In genomic region chr2:155671236-155671635, GRCm38 (mm10) we compare ENCODE assay signal across 12 mouse cellular contexts. TPM values are rescaled to one million over a fixed set of nuclear protein-coding genes. Genes with fewer than 3 reads are reported as not detected.
A peak's percentile ranks its signal among the peaks of the same experiment; 100 is the strongest.
DNase-seq lines count a peak whose midpoint lies in the region; ATAC-seq and TF ChIP-seq lines count a peak whose summit lies in the region.
"Had no signal": no experiment of that assay in that cellular context is flagged by ENCODE, and none has a peak within 500 bp of the region (broad histone marks: within the 10 kb centered on the region; RNA-seq: fewer than 3 reads in every experiment).

No protein-coding gene starts in this region.

- no peak overlapping the region for H3K4me2 ChIP-seq in kidney, embryonic 14.5 days (replicated peaks; ENCODE audit: low read depth, low read length)
- H3K4me2 ChIP-seq in midbrain, embryonic 14.5 days (ENCODE audit: low read length), result no peak overlapping the region
- no peak overlapping the region for H3K4me2 ChIP-seq in midbrain, embryonic 16.5 days (ENCODE audit: low read length)
- H3K4me2 ChIP-seq in forebrain, embryonic 16.5 days (ENCODE audit: low read length), result no peak overlapping the region

- WGBS in cerebellum, adult 2 months, result 35% methylated on average over 4 of the region's 4 CpGs
- WGBS in kidney, embryonic 14.5 days, result 93% methylated on average over 4 of the region's 4 CpGs
- WGBS in midbrain, embryonic 14.5 days, result 88% methylated on average over 4 of the region's 4 CpGs
- 88% methylated on average over 4 of the region's 4 CpGs for WGBS in midbrain, embryonic 16.5 days
- WGBS in forebrain, embryonic 16.5 days, result 83% methylated on average over 4 of the region's 4 CpGs

- H3K4me1 ChIP-seq in cerebellum, adult 2 months (ENCODE audit: control insufficient read depth, insufficient read depth, low read length), result peaks cover 2% of the 10 kb centered on the region; the same call in 1 of the 2 replicates
- no peaks in the 10 kb centered on the region for H3K4me1 ChIP-seq in kidney, embryonic 14.5 days (ENCODE audit: control insufficient read depth, insufficient read depth, low read length)
- no peaks in the 10 kb centered on the region for H3K4me1 ChIP-seq in midbrain, embryonic 14.5 days (ENCODE audit: control insufficient read depth, insufficient read depth, low read length)
- H3K4me1 ChIP-seq in midbrain, embryonic 16.5 days (ENCODE audit: control insufficient read depth, insufficient read depth, low read length), result peaks cover 3% of the 10 kb centered on the region; the same call in 1 of the 2 replicates
- peaks cover 2% of the 10 kb centered on the region; the same call in 1 of the 2 replicates for H3K4me1 ChIP-seq in forebrain, embryonic 16.5 days (replicated peaks; ENCODE audit: control insufficient read depth, insufficient read depth, low read length)
- H3K4me1 ChIP-seq: embryonic facial prominence, embryonic 10.5 days had no signal

- TF ChIP-seq CTCF in cerebellum, adult 2 months (IDR thresholded peaks at IDR 0.05; ENCODE audit: borderline replicate concordance, insufficient read depth, low read depth, low read length), result no peak

- no peak for DNase-seq in cerebellum, adult 2 months
- DNase-seq in cerebellum, adult 11 months, result no peak
- DNase-seq in kidney, adult 18-20 months, result peak; percentile 16
- DNase-seq in midbrain, embryonic 14.5 days, result peak; percentile 31
- DNase-seq in kidney, postnatal 4 days, result peak; percentile 20 to 33
- DNase-seq: cerebellum, postnatal 14 days; right cerebral cortex, postnatal 14 days had no signal

- no peak for TF ChIP-seq POLR2A in cerebellum, adult 2 months (IDR thresholded peaks at IDR 0.05; ENCODE audit: borderline replicate concordance, insufficient read depth, low read length)

- H3K9me3 ChIP-seq in kidney, embryonic 14.5 days (ENCODE audit: control insufficient read depth, low read length), result no peaks in the 10 kb centered on the region
- H3K9me3 ChIP-seq in midbrain, embryonic 14.5 days (ENCODE audit: control insufficient read depth, low read length), result no peaks in the 10 kb centered on the region
- H3K9me3 ChIP-seq in midbrain, embryonic 16.5 days (replicated peaks; ENCODE audit: control insufficient read depth, low read length, poor library complexity, severe bottlenecking), result no peaks in the 10 kb centered on the region
- no peaks in the 10 kb centered on the region for H3K9me3 ChIP-seq in forebrain, embryonic 16.5 days (ENCODE audit: control insufficient read depth, low read length)
- H3K9me3 ChIP-seq: embryonic facial prominence, embryonic 10.5 days had no signal

- no peak for ATAC-seq in kidney, embryonic 14.5 days (ENCODE audit: low FRiP score, low TSS enrichment)
- no peak for ATAC-seq in midbrain, embryonic 14.5 days (ENCODE audit: low FRiP score, low TSS enrichment)
- ATAC-seq in midbrain, embryonic 16.5 days, result no peak
- ATAC-seq in forebrain, embryonic 16.5 days, result no peak
- ATAC-seq: inflammation-experienced regulatory T-cells, adult 6 months had no signal

- H3K36me3 ChIP-seq in kidney, embryonic 14.5 days (ENCODE audit: control insufficient read depth, insufficient read depth, low read length), result peaks cover 41% of the 10 kb centered on the region
- H3K36me3 ChIP-seq in midbrain, embryonic 14.5 days (ENCODE audit: control insufficient read depth, insufficient read depth, low read length), result peaks cover 56% of the 10 kb centered on the region
- peaks cover 9% of the 10 kb centered on the region; the same call in 1 of the 2 replicates for H3K36me3 ChIP-seq in midbrain, embryonic 16.5 days (ENCODE audit: control insufficient read depth, insufficient read depth, low read length)
- H3K36me3 ChIP-seq in forebrain, embryonic 16.5 days (ENCODE audit: control insufficient read depth, insufficient read depth), result peaks cover 9% of the 10 kb centered on the region

- H3K9ac ChIP-seq in kidney, embryonic 14.5 days (ENCODE audit: low read depth, low read length), result no peak overlapping the region
- H3K9ac ChIP-seq in midbrain, embryonic 14.5 days (replicated peaks; ENCODE audit: low read length), result no peak overlapping the region
- H3K9ac ChIP-seq in midbrain, embryonic 16.5 days (ENCODE audit: low read depth, low read length), result no peak overlapping the region
- no peak overlapping the region for H3K9ac ChIP-seq in forebrain, embryonic 16.5 days (replicated peaks; ENCODE audit: low read depth, low read length)

- H3K27ac ChIP-seq in cerebellum, adult 2 months (ENCODE audit: insufficient read depth, low read length), result peak overlapping the region; percentile 21; the same call in 1 of the 2 replicates
- no peak overlapping the region for H3K27ac ChIP-seq in kidney, embryonic 14.5 days (ENCODE audit: low read depth, low read length)
- H3K27ac ChIP-seq in midbrain, embryonic 14.5 days (replicated peaks; ENCODE audit: low read depth, low read length), result no peak overlapping the region
- no peak overlapping the region for H3K27ac ChIP-seq in midbrain, embryonic 16.5 days (ENCODE audit: low read length)
- H3K27ac ChIP-seq in forebrain, embryonic 16.5 days (ENCODE audit: low read length), result no peak overlapping the region
- H3K27ac ChIP-seq: embryonic facial prominence, embryonic 10.5 days had no signal

- no peaks in the 10 kb centered on the region for H3K27me3 ChIP-seq in cerebellum, adult 2 months (ENCODE audit: control insufficient read depth, insufficient read depth, low read length)
- H3K27me3 ChIP-seq in kidney, embryonic 14.5 days (ENCODE audit: control insufficient read depth, insufficient read depth, low read length), result no peaks in the 10 kb centered on the region
- H3K27me3 ChIP-seq in midbrain, embryonic 14.5 days (ENCODE audit: control insufficient read depth, insufficient read depth, low read length), result no peaks in the 10 kb centered on the region
- H3K27me3 ChIP-seq in midbrain, embryonic 16.5 days (ENCODE audit: control insufficient read depth, insufficient read depth, low read depth, low read length), result no peaks in the 10 kb centered on the region
- no peaks in the 10 kb centered on the region for H3K27me3 ChIP-seq in forebrain, embryonic 16.5 days (replicated peaks; ENCODE audit: control insufficient read depth, insufficient read depth, low read length)

- no peak overlapping the region for H3K4me3 ChIP-seq in cerebellum, adult 2 months (replicated peaks; ENCODE audit: insufficient read depth, low read depth, low read length)
- H3K4me3 ChIP-seq in kidney, embryonic 14.5 days (ENCODE audit: low read length), result no peak overlapping the region
- no peak overlapping the region for H3K4me3 ChIP-seq in midbrain, embryonic 14.5 days (replicated peaks; ENCODE audit: low read depth, low read length)
- H3K4me3 ChIP-seq in midbrain, embryonic 16.5 days (ENCODE audit: low read depth, low read length), result no peak overlapping the region
- H3K4me3 ChIP-seq in forebrain, embryonic 16.5 days (replicated peaks; ENCODE audit: low read length), result no peak overlapping the region
- H3K4me3 ChIP-seq: embryonic facial prominence, embryonic 10.5 days had no signal

RNA-seq across cellular contexts. Expression of gene Trpc4ap, which starts 20.9 kb away (rescaled TPM):
- polyA plus RNA-seq in cerebellum, adult 2 months (2012; rRNA removed), result 223 and 236 TPM in 2 replicates
- polyA plus RNA-seq in kidney, embryonic 14.5 days (2014; fragmentation: Nextera tagmentation; extraction: Ambion mirVana), result 105 and 134 TPM in 2 replicates
- polyA plus RNA-seq in midbrain, embryonic 14.5 days (2014; fragmentation: Nextera tagmentation; extraction: Ambion mirVana), result 154 and 171 TPM in 2 replicates
- 152 and 157 TPM in 2 replicates for polyA plus RNA-seq in midbrain, embryonic 16.5 days (2015; fragmentation: Nextera tagmentation; extraction: Ambion mirVana)
- polyA plus RNA-seq in forebrain, embryonic 16.5 days (2015; fragmentation: Nextera tagmentation; extraction: Ambion mirVana), result 179 and 180 TPM in 2 replicates

RNA-seq across cellular contexts. Expression of gene Edem2, which starts 58.0 kb away (rescaled TPM):
- polyA plus RNA-seq in cerebellum, adult 2 months (2012; rRNA removed), result 52.9 and 53.4 TPM in 2 replicates
- 27.4 and 36.0 TPM in 2 replicates for polyA plus RNA-seq in kidney, embryonic 14.5 days (2014; fragmentation: Nextera tagmentation; extraction: Ambion mirVana)
- 42.6 and 47.2 TPM in 2 replicates for polyA plus RNA-seq in midbrain, embryonic 14.5 days (2014; fragmentation: Nextera tagmentation; extraction: Ambion mirVana)
- polyA plus RNA-seq in midbrain, embryonic 16.5 days (2015; fragmentation: Nextera tagmentation; extraction: Ambion mirVana), result 46.3 and 49.6 TPM in 2 replicates
- polyA plus RNA-seq in forebrain, embryonic 16.5 days (2015; fragmentation: Nextera tagmentation; extraction: Ambion mirVana), result 46.8 and 52.3 TPM in 2 replicates

Comparison
In these comparisons a context has a peak if more than half of its experiments do, and no peak if none do; other contexts are left out.
1. DNase-seq: peak in kidney, adult 18-20 months (single experiment), midbrain, embryonic 14.5 days (single experiment) and kidney, postnatal 4 days (2 of 2); none in cerebellum, adult 2 months (0 of 2) and cerebellum, adult 11 months (single experiment).